Mouse (Mus musculus) monocyte, adult 2 months (primary cell): ENCODE measurements around the gene Rasgrf2.

Experiments used
- DNase-seq, 2 experiments: peaks; one replicate each; pipeline ENCODE4 v3.0.0; 2022; ENCODE audit warnings: low spot score in 2 of 2, low read depth in 1 of 2

The Rasgrf2 gene

DNA sequence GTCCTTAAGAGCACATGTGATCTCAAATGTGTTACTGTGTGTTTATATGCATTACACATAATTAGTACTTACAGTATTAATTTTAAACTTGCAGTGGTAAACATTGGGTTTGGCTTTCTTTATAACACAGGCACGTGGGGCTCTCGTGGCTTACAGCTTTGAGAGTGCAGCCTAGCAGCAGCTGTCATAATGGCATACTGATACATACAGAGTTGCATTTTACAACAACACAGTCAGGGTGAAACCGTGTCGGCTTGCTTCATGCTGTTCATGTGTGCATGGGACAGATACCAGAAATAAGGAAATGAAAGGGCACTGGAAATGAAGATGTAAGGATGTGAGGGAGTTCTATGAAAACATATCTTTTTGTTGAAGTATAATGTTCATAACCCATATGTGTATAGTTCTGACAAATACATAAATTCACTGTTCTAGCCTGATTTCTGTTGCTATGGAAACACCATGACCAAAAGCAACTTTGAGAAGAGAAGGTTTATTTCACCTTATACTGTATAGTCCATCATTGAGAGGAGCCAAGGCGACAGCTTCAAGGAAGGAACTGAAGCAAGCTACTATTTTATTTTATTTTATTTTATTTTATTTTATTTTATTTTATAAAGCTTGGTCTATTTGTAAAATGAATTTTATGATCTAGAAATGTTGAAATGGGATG, 246.6 kb downstream of the Rasgrf2 start:
- no peak for DNase-seq

DNA sequence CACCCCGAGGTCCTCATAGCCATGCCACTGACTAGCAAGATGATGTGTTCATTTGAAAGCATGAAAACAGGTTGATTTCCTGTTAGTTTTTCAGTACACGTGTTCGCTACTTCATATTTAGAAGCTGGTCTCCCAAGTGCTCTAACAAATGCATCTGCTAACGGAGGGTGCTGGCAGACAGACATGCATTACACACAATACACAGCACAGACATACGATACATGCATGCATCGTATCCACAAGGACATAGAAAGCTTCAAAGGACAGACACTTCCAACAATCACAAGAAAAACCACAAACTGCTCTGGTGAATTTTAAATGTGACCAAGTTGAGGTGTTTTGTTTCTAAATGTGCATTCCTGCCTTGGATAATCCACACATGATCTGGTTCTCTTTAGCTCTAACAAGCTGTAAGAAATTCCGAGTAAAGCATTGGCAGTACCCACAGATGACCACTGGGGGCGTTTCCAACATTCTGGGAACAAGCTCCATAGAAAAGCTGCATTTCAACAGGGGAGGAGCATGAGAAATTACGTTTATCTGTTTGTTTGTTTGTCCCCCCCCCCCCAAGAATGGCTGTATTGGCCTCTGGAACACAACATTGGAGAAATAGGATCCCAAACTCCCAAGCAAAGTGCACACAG, 249.5 kb downstream of the Rasgrf2 start:
- no peak for DNase-seq

DNA sequence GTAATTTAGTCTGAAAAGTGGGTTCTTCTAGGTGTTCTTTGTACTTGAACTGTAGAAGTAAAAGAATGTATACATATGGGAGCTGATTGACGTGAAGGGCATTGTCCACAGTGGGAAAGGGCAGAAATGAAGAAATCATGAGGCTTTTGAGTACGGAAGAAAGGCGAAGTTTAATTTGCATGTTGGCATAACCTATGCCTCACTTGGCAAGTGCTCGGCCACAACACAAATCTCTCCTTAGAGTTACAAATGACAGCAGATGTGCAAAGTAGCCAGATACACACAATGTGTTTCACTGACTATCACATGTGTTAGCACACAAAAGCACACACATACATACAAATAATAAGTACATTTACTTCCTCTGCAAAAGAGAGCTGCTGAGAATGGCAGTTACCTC, 251.2 kb downstream of the Rasgrf2 start:
- DNase-seq = no peak

DNA sequence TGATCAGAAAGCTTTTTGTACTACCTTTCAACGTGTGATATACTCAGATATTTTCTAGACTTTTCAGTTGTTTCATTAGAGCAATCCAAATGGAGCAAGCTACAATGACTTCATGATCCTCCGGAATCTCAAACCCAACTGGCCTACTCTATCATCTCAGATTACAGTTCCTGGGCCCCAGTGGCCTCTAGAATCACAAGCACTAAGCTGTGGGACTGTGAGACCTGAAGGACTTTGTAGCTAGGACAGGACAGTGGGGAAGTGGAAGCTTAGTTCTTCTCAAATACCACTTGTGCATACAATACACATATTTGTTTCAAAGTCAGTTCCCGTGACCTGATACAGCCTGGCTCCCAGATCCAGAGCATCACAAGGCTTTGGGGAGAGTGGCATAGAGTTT, 253.5 kb downstream of the Rasgrf2 start:
- DNase-seq = no peak

DNA sequence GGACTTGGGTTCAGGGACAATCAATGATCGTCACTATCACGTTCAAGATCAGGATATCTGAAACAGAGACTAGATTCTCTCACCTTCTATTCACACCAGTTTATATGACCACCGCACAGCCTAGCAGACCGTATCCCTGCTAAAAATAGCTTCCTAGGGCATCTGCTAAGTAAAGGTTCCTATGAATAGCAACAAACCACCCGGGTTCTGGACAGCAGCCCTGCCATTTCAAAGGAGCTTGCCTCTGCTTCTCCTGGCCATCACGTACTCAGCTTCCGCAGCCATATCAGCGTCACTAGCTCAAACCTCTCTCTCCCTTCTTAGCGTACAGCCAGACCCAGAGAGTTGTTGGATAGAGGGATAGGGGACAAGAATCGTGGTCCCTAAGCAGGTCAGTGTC, 254.1 kb downstream of the Rasgrf2 start:
- no peak for DNase-seq

DNA sequence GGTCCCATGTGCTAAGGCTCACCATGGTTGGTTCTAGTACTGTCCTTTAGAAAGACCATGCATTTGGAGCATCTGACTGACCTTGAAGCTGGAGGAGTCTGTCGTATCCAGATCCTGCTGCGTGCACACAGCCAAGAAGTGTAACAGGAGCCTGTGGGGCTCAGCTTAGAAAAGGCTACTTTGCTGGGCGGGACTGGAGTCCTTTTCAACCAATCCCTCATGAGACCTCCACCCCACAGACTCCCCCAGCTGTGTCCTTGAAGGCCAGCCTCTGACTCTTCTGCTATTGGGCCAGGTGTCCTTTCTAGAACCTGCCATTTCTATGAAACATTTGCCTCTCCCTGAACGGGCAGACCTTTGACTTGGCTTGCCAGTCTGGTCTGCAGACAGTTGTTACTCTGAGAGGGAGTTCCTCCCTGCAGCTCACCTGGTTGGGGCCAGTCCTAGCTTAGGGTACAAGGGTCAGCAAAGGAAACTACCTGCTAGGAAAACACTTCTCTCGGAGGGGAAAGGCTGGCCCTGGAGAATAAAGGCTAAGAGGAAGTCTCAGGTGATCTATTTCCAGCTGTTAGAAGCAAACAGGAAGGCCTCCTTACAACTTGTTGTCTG, 254.6 kb downstream of the Rasgrf2 start, which contains the start of gene Ckmt2:
Gene Ckmt2, minus strand, starts transcription at position 145 of the 609 bp plus-strand sequence.
- no peak for DNase-seq

DNA sequence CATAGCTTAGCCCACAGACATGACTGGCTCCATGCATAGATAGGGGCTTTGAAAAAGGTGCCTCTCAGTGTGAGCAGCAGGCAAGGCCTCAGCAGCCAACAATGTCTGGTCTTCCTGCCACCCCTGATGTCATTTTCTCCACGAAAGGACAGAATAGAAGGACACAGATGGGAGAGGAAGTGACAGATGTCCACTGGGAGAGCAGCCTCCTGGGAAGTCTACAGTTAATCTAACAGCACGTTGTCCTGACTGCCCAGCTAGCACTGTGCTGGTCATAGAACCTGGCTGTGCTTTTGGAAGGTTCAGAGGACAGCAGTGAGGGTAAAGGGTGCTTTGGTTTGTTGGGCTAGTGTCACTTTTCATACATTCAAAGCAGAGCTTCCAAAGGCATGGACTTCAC, 255.9 kb downstream of the Rasgrf2 start:
- DNase-seq = no peak

DNA sequence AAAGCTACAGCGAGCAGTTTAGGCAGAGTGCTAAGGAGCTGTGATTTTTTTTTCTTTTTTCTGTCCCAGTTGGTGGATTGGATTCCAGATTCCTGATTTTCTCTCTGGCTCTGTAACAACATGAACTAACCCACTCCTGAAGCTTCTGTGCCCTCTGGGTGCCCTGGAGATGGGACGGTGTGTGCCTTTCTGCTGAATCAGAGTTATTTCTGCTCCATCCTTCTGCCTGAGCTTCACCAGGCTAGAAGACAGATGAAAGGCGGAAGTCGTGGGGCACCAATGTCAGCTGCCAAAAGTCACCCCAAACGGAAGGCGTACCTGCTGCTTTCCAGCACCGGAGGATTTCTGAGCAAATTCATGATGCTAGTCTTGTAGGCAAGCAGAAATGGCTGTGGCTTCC, 256.9 kb downstream of the Rasgrf2 start:
- no peak for DNase-seq

DNA sequence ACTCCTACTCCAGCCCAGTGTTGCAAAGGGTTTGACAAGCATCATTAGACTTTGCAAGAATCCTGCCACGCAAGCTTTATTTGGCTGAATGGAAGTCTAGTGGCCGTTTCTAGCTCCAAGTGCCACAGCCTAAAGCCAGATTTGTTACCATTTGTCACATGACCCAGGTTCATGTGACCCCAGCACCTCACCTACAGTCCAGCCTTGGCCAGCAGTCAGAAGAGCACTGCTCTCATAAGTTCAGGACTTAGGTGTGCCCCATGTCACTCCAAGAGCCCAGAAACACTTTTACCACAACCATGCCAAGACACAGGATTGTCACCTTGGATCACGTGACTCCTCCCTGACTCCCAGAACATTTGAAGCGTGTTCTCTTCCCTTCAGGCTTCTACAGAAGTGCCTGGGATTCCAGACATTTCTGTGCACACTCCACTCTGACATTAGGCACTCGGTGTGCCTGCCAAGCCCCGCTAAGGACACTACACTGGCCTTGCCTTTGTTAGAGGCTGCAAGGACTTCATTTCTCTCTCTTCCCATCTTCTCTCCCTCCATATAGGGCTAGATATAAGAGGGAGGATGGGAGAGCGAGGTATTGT, 257.6 kb downstream of the Rasgrf2 start:
- no peak for DNase-seq

DNA sequence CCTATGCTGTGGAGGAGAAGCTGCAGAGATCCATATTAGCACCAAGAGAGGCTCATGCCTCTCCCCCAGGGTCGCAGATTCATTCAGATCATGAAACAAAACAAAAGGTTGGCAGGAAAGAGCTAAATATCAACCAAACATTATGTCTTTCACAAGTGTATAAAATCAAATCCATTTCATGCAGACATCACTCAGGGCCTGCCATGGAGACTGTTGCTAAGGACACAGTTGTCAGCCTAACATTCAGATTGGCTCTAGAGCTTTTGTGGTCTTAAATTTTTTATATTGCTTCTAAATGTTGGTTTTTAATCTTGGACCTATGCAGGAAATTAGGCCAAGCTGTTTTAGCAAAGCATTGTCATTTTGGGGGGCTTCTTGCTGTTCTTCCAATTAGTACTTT, 262.9 kb downstream of the Rasgrf2 start:
- DNase-seq = no peak

DNA sequence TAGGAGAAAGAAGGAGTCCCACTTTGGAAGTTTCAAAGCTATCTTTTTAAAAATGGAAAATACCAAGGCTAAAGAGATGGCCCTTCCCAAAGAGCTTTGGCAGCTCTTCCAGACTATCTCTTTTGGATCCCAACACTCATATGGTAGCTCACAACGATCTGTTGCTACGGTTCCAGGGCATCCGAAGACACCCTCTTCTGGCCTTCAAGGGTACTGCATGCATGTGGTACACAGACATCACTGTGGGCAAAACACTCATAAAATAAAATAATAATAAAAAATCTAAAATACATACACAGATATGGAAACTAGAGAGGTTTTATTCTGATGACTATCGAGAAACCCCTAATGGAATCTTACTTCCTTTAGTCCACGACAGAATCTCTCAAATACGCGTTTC, 272.6 kb downstream of the Rasgrf2 start:
- no peak for DNase-seq

DNA sequence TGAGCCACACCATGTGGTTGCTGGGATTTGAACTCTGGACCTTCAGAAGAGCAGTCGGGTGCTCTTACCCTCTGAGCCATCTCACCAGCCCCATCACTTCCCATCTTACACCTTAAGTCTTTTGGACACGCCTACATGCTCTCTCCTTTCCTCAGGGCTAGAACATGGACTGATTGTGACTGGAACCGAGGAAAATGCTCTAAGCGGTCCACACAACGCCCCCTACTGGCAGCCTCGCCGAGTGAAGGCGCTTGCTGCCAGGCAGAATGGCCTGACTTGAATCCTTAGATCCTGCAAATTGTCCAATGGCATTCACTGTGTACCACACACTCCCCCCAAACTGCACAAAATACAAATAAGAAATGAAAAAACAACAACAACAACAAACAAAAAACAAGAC, 274.0 kb downstream of the Rasgrf2 start:
- no peak for DNase-seq

DNA sequence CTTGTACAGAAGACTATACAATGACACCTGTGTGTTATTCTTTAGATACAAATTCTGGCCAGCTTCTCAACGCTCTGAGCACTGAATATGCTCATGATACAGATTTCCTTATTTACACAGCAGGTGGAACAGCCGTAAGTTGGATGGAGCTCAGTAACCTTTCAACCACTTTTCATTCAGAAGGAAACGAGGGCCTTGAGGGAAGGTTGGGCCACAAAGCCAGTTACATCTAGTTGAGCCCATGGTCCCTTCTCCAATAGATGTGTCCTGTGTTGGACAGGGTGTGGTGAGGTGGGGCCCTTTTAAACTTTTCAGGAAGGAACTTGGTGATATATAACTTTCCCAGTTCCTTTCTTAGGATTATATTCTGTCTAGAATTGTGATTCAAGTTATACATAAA, 277.0 kb downstream of the Rasgrf2 start:
- DNase-seq = no peak
